Mouse (Mus musculus) layer of hippocampus, adult 18-20 months (tissue): ENCODE data around the gene Clmp. TPM values are rescaled to one million over a fixed set of nuclear protein-coding genes. Genes with fewer than 3 reads are reported as not detected.

Experiments used
- total RNA-seq, 2 experiments: library from RNA; stranded (reverse); gene quantifications; 2 replicates each; pipeline ENCODE4 v1.2.3; 2021

Gene Clmp
- total RNA-seq, 2 experiments from 2014 or later, result 23.1 to 25.4 TPM

Other genes starting within 250 kb of the Clmp start
- gene Gramd1b, start 154.6 kb upstream of the Clmp start, total RNA-seq, result 100 to 1,000 TPM; 146 to 159 TPM
- gene Gm21915, start 15.3 kb upstream of the Clmp start, total RNA-seq, result not detected
- 1,000 to 10,000 TPM; 2,409 to 2,534 TPM for gene Hspa8, start 115.0 kb downstream of the Clmp start, total RNA-seq
- gene Bsx, start 188.2 kb downstream of the Clmp start, total RNA-seq, result not detected